Mouse (Mus musculus) intestine, postnatal 0 days (tissue): ENCODE data around the gene Cyp21a1. TPM values are rescaled to one million over a fixed set of nuclear protein-coding genes. Genes with fewer than 3 reads are reported as not detected.
"Not testable (repeated sequence)": the region's sequence is repeated elsewhere in the genome, so short reads cannot be mapped to it uniquely, and the experiment has no call there.

Source experiments
- ATAC-seq: fragments of 200-750 bp; cut with Nextera tagmentation; 2 replicates; pipeline ENCODE4 v1.8.0; 2017; ENCODE audit warnings: mild to moderate bottlenecking, moderate TSS enrichment, moderate library complexity
- H3K27ac ChIP-seq: fragments of 300-500 bp; sonication (generic); 2 replicates; pipeline ENCODE4 v1.5.1; 2014; ENCODE audit warnings: mild to moderate bottlenecking, low read depth, low read length, moderate library complexity
- H3K27me3 ChIP-seq: fragments of 300-500 bp; sonication (generic); replicated peaks from 2 replicates; pipeline ENCODE4 v1.6.1; 2014; ENCODE audit warnings: low read length, mixed read lengths; ENCODE audit not compliant: control insufficient read depth, insufficient read depth
- H3K36me3 ChIP-seq: fragments of 300-500 bp; sonication (generic); 2 replicates; pipeline ENCODE4 v1.6.1; 2014; ENCODE audit warnings: mild to moderate bottlenecking, moderate library complexity; ENCODE audit not compliant: control insufficient read depth, insufficient read depth
- H3K4me1 ChIP-seq: fragments of 300-500 bp; sonication (generic); replicated peaks from 2 replicates; pipeline ENCODE4 v1.6.1; 2014; ENCODE audit warnings: antibody characterized with exemption, low read length, mixed read lengths; ENCODE audit not compliant: control insufficient read depth, insufficient read depth
- H3K4me2 ChIP-seq: fragments of 300-500 bp; sonication (generic); replicated peaks from 2 replicates; pipeline ENCODE4 v1.6.1; 2014; ENCODE audit warnings: low read depth, mild to moderate bottlenecking, moderate library complexity
- H3K4me3 ChIP-seq: fragments of 300-500 bp; sonication (generic); 2 replicates; pipeline ENCODE4 v1.5.1; 2014; ENCODE audit warnings: low read depth, low read length
- H3K9ac ChIP-seq: fragments of 300-500 bp; sonication (generic); 2 replicates; pipeline ENCODE4 v1.6.1; 2014; ENCODE audit warnings: mild to moderate bottlenecking, low read depth, low read length
- H3K9me3 ChIP-seq: fragments of 300-500 bp; sonication (generic); 2 replicates; pipeline ENCODE4 v1.6.1; 2016; ENCODE audit warnings: mixed run types; ENCODE audit not compliant: control insufficient read depth
- CTCF ChIP-seq: sonication (generic); IDR thresholded peaks from 2 replicates; pipeline ENCODE4 v1.5.1; 2016; ENCODE audit warnings: low read depth, mild to moderate bottlenecking, control low read depth, antibody characterized with exemption, moderate library complexity
- WGBS: fragments of 180-500 bp; shearing (Covaris S2); extraction: QIAGEN DNeasy Blood & Tissue Kit; methylation state at CpG from one replicate; pipeline ENCODE4 v1.1.7; 2014; 5-methylcytosine and 5-hydroxymethylcytosine counted together
- polyA plus RNA-seq: library from polyadenylated mRNA; unstranded; fragments of >200 nt; fragmentation: Nextera tagmentation; extraction: Ambion mirVana; gene quantifications from 2 replicates; pipeline ENCODE4 v1.2.1, GENCODE M21; 2015

Gene Cyp21a1
- polyA plus RNA-seq, 1 experiment from 2014 or later = 0.18 TPM

- no peak overlapping the region for H3K4me3 ChIP-seq
- no peak for TF ChIP-seq CTCF
- no peak overlapping the region for H3K27ac ChIP-seq
- no peak overlapping the region for H3K9ac ChIP-seq
- H3K36me3 ChIP-seq = no peaks in the 10 kb centered on the region
- H3K4me1 ChIP-seq = no peaks in the 10 kb centered on the region
- no peak for ATAC-seq
- H3K9me3 ChIP-seq = no peaks in the 10 kb centered on the region
- no peak overlapping the region for H3K4me2 ChIP-seq
- 82% methylated on average over 7 of the region's 7 CpGs for WGBS
- H3K27me3 ChIP-seq = no peaks in the 10 kb centered on the region
These were observed 10.5 kb upstream of the Cyp21a1 start for GRCm38 (mm10) chr17:34814818-34815370.

GRCm38 (mm10) chr17:34813747-34814146 is 9.4 kb upstream of the Cyp21a1 start:
- not testable (repeated sequence) for H3K4me3 ChIP-seq, ATAC-seq, H3K36me3 ChIP-seq, H3K27ac ChIP-seq, H3K9me3 ChIP-seq, H3K4me2 ChIP-seq, H3K9ac ChIP-seq, H3K27me3 ChIP-seq, H3K4me1 ChIP-seq
- WGBS = 63% methylated on average over 12 of the region's 12 CpGs
- TF ChIP-seq CTCF = peak; percentile 78

- H3K27ac ChIP-seq = no peak overlapping the region
- H3K27me3 ChIP-seq = no peaks in the 10 kb centered on the region
- no peak overlapping the region for H3K4me3 ChIP-seq
- peak; percentile 61 for ATAC-seq
- no peak overlapping the region for H3K9ac ChIP-seq
- H3K4me1 ChIP-seq = no peaks in the 10 kb centered on the region
- H3K4me2 ChIP-seq = no peak overlapping the region
- no peaks in the 10 kb centered on the region for H3K36me3 ChIP-seq
- H3K9me3 ChIP-seq = no peaks in the 10 kb centered on the region
- WGBS = 53% methylated on average over 15 of the region's 15 CpGs
- no peak for TF ChIP-seq CTCF
These were observed 6.9 kb upstream of the Cyp21a1 start for GRCm38 (mm10) chr17:34811275-34811674.

GRCm38 (mm10) chr17:34810811-34811210 is 6.5 kb upstream of the Cyp21a1 start:
- not testable (repeated sequence) for H3K27me3 ChIP-seq, H3K4me1 ChIP-seq, H3K4me2 ChIP-seq, H3K9ac ChIP-seq, H3K4me3 ChIP-seq, H3K9me3 ChIP-seq, H3K27ac ChIP-seq, H3K36me3 ChIP-seq
- 73% methylated on average over 7 of the region's 8 CpGs for WGBS
- ATAC-seq = peak; percentile 19; the same call in 1 of the 2 replicates

- not testable (repeated sequence) for H3K36me3 ChIP-seq, ATAC-seq, H3K9ac ChIP-seq, H3K9me3 ChIP-seq, H3K4me1 ChIP-seq, H3K27ac ChIP-seq, H3K4me2 ChIP-seq, H3K27me3 ChIP-seq, H3K4me3 ChIP-seq
- WGBS = 93% methylated on average over 5 of the region's 5 CpGs
These were observed 6.0 kb upstream of the Cyp21a1 start for GRCm38 (mm10) chr17:34810411-34810810.

GRCm38 (mm10) chr17:34808599-34809205 is 4.3 kb upstream of the Cyp21a1 start:
- Histone ChIP-seq H3K9me3 (no peaks in the 10 kb centered on the region), H3K36me3 (no peaks in the 10 kb centered on the region), H3K4me3 (no peak overlapping the region), H3K4me1 (no peaks in the 10 kb centered on the region), H3K27me3 (no peaks in the 10 kb centered on the region), H3K27ac (no peak overlapping the region), H3K4me2 (no peak overlapping the region), H3K9ac (no peak overlapping the region)
- 87% methylated on average over 6 of the region's 6 CpGs for WGBS
- ATAC-seq = no peak
- TF ChIP-seq CTCF = no peak
